Mouse (Mus musculus) ovary, postnatal 14 days (tissue): ENCODE data around the gene Grin2d.

ENCODE experiments used
- DNase-seq: peaks from one replicate; pipeline ENCODE4 v3.0.0; 2022; ENCODE audit warnings: low spot score

The Grin2d gene

DNA sequence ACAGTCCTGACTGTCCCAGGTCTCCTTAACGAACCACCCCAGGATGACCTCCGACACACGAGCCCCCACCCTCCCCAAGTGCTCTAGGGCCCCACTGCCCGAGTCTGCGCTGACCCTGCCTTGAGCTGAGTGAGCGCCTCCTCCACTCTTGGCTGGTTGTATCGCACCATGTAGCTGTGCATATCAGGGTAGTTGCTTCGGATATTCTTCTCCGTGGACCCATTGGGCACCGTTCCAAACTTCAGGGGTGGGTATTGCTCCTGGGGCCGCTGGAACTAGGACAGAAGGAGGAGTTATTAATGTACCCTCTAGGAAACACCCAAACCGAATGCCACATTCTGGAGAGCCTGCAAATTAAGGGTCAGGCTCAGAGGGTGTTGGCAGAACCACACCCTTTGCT, 25.1 kb downstream of the Grin2d start:
- DNase-seq = no peak

DNA sequence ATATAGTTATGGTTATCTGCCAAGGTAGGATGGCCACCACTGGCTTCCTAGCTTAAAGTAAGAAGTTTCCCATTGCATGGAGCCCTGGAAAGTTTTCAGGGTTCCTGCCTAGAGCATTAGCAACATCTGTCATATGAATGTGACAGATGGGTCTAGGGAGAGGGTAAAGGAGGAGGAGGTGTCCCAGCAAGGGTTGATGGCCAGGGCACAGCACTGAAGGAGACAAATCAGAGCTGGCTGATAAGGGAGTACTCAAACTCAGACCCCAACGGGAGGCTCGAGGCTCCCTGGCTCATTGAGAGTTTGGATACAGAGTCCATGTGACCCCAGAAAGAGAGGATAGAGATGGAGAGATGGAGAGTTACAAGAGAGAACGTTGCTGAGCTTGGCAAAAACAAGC, 27.5 kb downstream of the Grin2d start:
- DNase-seq = no peak

DNA sequence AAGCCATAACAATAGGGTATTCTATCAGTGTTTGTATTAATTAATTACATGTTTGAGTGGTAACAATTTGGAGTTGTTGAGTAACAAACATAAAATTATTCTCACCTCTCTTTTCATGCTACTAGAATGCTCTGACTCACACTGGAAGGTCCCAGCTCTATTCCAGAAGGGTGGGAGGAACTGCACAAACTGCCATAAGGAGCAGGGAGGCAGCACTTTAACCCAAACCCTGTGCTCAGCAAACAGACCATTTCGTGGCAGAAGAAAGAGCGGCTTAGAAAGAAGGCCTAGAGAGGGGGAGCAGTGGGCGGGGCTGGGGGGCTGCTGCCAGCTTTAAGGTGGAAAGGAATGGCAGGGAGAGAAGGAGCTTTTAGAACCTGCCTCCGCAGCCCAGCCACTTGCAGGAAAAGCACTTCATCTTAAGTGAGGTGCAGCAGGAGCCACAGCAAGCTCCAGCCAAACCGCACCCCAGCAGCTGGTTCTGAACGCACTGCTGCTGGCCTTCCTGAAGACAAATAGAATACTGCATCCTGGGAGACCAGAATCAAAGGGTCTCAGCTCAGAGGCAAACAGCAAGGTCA, 29.6 kb downstream of the Grin2d start:
- DNase-seq = no peak

GRCm38 (mm10) chr7:45842950-45843744, 35.0 kb downstream of the Grin2d start:
- no peak for DNase-seq

DNA sequence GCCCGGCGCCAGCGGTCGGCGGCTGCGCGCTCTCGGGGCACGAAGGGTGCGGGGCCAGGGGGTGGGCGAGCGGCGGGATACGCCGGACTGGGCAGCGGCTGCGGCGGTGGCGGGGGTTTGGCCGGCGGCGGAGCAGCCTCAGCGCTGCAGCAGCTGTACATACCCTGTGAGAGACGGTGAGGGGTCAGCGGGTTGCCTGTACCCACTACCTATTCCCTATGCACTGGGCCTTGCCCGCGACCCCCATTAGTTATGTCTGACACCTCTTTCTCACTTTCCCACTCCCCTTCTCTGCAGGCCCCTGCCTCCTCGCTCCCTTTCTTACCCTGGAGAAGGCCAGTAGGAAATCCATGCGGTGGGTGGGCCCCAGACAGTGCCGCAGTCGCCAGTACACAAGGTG, 44.3 kb downstream of the Grin2d start:
- DNase-seq = no peak

DNA sequence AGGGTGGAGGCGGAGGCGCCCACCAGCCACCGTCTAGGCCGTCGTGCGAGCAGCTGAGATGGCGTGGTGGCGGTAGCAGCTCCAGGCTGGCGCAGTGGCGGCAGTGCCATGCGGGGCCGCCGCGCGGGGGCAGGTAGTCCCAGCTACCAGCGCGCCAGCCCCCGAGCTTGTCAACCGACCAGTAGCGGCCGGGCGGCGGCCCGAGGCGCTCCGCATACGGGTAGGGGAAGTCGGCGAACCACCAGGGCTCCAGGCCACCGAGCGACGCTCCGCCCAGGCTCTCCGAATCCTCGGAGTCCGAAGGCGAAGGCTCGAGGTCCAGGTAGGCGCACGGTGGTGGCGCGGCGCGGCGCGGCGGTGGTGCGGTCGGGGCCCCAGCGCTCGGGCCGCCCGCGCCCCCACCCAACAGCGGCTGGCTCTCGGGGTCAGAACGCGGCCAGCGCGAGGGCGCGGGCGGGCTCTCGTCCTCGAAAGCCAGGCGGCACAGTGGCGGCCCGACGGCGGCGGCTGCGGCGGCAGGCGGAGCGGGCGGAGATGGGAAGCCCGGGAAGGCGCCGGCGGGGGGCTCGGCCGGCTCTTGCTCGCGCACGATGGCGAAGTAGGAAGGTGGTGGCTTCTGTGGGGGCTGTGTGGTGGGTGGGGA, 44.9 kb downstream of the Grin2d start:
- DNase-seq = no peak

- DNase-seq = no peak
These were observed 45.8 kb downstream of the Grin2d start for GRCm38 (mm10) chr7:45832428-45832827.

DNA sequence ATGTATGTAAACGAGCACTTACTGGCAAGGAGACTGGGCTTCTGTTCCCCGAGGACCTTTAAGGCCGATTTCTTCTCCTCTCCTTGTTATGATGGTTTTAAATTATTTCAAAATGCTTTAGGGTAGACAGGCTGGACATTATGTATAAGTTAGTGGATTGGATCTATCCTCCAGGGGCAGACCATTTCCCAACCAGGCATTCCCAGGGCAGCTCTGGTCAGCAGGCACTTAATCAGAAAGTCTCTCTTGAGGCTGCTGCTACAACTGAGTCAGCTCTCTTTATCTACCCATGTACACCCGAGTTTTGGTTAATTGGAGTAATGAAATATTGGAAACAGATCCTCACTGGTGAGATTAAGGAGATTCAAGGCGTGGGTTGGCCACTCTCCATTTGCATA, 47.1 kb downstream of the Grin2d start:
- no peak for DNase-seq

DNA sequence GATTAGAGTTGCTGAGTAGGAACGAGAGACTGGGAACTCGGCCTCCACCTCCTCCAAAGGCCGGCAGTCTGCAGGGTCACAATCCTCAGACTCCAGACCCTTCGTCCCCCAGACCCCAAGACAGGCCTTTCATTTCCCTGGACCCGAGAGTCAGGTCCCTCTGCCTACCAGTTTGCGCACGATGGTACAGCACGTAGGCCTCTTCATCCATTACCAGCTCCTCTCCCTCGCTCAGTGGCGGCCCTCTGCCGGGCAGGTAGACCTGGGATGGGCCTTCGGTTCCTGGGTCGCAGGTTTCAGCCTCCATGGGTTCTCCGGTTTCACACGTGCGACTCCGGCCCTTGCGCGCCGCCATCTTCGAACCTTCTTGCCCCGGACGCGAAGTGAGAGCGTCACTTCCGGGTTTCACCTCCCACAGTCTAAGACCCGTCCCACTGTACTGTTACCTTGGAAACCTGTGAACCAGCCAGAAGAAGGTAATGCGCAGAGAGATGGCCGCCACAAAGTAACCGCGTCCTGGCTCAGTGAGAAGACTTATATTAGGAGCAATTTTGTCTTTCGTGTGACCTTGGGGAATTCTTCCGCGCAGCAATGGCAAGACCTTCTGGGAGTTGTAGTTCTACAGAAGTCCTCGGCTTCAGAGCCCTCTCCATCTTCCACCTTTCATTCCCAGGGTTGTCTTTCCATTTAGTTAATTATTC, 47.6 kb downstream of the Grin2d start, which contains the start of gene Grwd1:
TSS of gene Grwd1 (minus strand) at position 518 of the 701 bp plus-strand sequence.
- peak; percentile 67 for DNase-seq

DNA sequence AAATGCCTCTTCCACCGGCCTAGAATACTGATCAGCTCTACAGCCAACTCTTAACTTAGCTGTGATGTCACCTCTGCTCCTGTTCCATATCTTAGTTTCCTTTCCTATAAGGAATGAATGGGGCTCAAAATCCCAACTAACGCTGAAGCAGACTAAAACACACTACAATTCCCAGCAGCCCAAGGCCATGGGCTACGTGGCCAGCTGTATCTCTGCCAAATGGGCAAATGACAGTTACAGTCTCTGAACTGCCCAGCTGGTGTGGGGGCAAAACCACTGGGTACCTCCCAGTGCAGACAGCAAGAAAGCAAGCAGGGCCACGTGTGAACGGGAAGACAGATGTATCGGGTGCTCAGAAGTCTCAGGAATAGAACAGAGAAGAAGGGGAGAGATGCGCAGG, 51.5 kb downstream of the Grin2d start:
- no peak for DNase-seq

GRCm38 (mm10) chr7:45824598-45824997, 53.6 kb downstream of the Grin2d start, which contains the start of gene Kcnj14:
Kcnj14 (minus strand) TSS chr7:45824782.
- DNase-seq = no peak

- DNase-seq = no peak
These were observed 57.3 kb downstream of the Grin2d start for GRCm38 (mm10) chr7:45820913-45821312.

GRCm38 (mm10) chr7:45819843-45820242, 58.3 kb downstream of the Grin2d start:
- DNase-seq = no peak

DNA sequence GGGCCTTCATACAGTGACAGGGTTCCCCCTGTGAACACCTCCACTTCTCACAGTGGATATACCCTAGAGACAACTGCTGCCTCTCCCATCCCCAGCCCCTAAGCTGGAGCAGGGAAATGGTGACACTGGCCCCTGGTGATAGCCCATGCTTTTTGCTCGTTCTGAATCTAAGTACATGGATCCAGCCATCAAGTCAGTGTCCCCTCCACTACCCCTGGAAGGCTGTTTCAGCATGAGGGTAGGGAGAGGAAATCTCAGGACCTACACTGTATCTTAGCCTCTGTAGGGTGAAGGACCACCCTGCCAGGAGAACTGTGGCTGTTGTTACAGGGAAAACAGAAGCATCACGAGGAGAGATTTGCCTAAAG, 62.2 kb downstream of the Grin2d start:
- DNase-seq = no peak

DNA sequence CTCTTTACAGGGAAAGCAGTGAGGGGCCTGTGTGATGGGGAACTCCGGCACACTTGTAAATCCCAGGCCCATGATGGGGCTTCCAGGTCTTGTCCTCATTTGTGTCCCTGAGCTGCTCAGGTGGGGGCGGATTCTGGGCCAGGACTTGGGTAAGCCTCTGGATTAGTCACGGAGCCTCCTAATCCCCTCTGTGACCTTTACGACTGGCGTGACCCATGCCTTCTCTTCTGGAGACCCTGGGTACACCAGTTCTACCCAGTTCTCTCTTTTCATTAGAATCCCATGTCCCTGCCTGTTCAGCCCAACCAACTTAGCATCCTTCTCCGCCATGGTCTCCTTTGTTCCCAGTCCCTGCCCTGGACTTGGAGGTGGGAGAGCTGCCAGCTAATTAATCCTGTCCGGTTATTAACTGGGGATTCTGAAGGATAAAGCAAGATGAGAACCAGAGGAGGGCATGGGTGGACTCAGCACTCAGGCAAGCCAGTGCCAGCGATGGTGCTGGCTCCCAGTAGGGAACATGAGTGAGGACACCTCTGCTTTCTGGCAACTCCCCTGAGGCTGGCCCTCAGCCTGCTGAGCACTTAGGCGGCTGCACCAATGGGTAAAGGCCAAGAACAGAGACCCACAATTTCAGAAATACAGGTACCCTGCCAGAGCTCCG, 62.7 kb downstream of the Grin2d start:
- DNase-seq = no peak

- DNase-seq = no peak
These were observed 63.3 kb downstream of the Grin2d start for GRCm38 (mm10) chr7:45814841-45815240.

GRCm38 (mm10) chr7:45813787-45814779, 64.1 kb downstream of the Grin2d start, which contains the start of gene Cyth2:
Cyth2 (minus strand) TSS chr7:45814581.
- DNase-seq = peak; percentile 99

DNA sequence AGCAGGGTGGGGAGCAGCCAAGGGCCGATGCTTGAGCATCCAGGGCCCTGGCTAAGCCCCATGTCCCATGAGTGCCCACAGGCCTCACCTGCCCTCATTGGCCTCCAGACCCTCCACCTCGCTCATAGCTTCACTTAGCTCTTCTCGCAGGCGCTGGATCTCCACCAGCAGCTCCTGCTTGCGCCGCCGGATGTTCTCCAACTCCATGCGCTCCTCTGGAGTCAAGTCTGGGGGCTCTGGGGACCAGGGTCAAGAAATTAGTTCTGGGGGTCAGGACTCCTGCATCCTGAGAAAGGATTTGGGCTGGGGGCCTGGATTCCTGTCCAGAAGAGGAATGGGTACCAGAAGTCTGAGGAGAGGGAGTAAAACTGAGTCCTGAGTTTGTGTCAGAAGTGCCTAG, 65.3 kb downstream of the Grin2d start:
- no peak for DNase-seq

DNA sequence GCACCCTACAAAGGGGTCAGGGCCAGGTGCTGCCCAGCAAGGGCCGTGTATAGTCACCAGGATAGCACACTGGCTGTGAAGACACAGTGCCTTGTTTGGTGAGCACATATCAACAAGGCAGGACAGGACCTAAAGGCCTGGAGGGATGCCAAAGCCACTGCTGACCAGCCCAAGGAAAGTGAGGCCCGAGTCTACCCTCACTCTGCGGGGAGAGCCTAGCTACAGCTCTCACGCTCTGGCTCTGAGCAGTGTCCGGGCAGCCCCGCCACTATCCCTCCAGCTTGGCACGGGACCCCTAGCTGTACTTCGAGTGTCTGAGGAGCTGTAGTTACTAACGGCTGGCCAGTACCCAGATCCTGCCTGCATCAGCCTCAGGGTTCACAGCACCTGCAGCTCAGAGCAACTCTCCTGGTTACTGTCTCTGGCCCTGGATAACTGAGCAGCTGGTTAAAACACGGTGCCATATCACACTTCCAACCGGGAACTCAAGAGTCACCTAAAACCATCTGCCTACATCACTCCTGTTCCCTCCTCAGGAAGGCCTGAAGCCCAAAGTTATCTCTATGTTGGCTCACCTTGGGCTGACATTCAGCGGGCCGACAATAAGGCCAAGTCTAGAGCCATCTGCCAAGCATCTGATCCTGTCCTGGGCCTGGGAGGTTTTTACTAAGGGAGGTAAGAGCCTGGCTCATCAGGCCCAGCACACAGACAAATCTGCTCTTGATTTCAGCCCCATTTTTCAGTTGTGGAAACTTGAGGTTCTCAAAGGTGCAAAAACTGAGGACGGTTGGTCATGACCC, 68.7 kb downstream of the Grin2d start:
- DNase-seq = no peak

DNA sequence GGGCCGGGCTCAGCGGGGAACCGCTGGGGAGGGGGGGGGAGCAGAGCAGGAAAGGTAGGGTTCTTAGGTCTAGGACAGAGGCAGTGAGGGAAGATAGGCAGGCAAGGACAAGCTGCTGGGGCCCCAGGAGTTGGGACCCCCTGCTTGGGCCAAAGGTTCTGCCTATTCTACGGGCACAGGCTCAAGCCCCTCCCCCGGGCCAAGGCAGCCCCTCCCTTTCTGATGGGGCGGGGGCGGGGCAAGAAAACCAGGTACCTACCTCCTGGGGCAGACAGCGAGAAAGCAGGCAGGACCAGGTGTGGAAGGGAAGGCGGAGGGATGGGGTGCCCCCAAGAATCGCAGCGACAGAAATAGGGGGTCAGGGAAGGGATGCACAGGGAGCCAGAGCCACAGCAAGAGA, 69.7 kb downstream of the Grin2d start:
- DNase-seq = no peak
